Mouse (Mus musculus) cerebellum, adult 2 months (tissue): ENCODE measurements around the gene Mpv17l2. TPM values are rescaled to one million over a fixed set of nuclear protein-coding genes. Genes with fewer than 3 reads are reported as not detected.

ENCODE experiments used
- DNase-seq, 2 experiments: peaks; one replicate each; pipeline ENCODE4 v3.0.0; 2021
- H3K27ac ChIP-seq: fragments of 200-500 bp; 2 replicates; pipeline ENCODE4 v1.5.1; 2012; ENCODE audit warnings: low read length, control low read depth, inconsistent platforms; ENCODE audit not compliant: insufficient read depth
- H3K27me3 ChIP-seq: fragments of 200-500 bp; 2 replicates; pipeline ENCODE4 v1.6.1; 2012; ENCODE audit warnings: inconsistent platforms, mild to moderate bottlenecking, low read length, moderate library complexity; ENCODE audit not compliant: control insufficient read depth, insufficient read depth
- H3K4me1 ChIP-seq: fragments of 200-500 bp; 2 replicates; pipeline ENCODE4 v1.6.1; 2011; ENCODE audit warnings: low read length; ENCODE audit not compliant: control insufficient read depth, insufficient read depth
- H3K4me3 ChIP-seq: fragments of 200-500 bp; replicated peaks from 2 replicates; pipeline ENCODE3; 2011; ENCODE audit warnings: mild to moderate bottlenecking, low read depth, low read length, control low read depth; ENCODE audit not compliant: insufficient read depth
- CTCF ChIP-seq: fragments of 200-500 bp; IDR thresholded peaks from 2 replicates; pipeline ENCODE4 v1.5.1; 2011; ENCODE audit warnings: low read depth, mild to moderate bottlenecking, control low read depth, low read length, moderate library complexity, borderline replicate concordance; ENCODE audit not compliant: insufficient read depth
- POLR2A ChIP-seq: fragments of 200-500 bp; IDR thresholded peaks from 2 replicates; pipeline ENCODE4 v1.6.1; 2011; ENCODE audit warnings: low read length, control low read depth, borderline replicate concordance; ENCODE audit not compliant: insufficient read depth
- WGBS: fragments of 180-500 bp; shearing (Covaris S2); methylation state at CpG from one replicate; pipeline ENCODE4 v1.1.7; 2018; 5-methylcytosine and 5-hydroxymethylcytosine counted together
- polyA plus RNA-seq: library from polyadenylated mRNA; depleted of rRNA; stranded (reverse); fragments of >200 nt; gene quantifications from 2 replicates; pipeline ENCODE4 v1.2.3, GENCODE M21; 2012; rRNA removed

The Mpv17l2 gene
- 81.1 and 83.4 TPM in 2 replicates for polyA plus RNA-seq

GRCm38 (mm10) chr8:70760775-70761406 is at the start of gene Mpv17l2:
Gene Mpv17l2 (minus strand): TSS chr8:70760946.
- DNase-seq = peak; percentile 96 to 99
- WGBS = under 1% methylated on average over 55 of the region's 55 CpGs
- Histone ChIP-seq H3K4me3 (peak within 1 kb of the TSS; percentile 60), H3K27me3 (no peaks in the 10 kb centered on the region), H3K27ac (peak within 1 kb of the TSS; percentile 67), H3K4me1 (peaks cover 34% of the 10 kb centered on the region)
- TF ChIP-seq CTCF (no peak), POLR2A (no peak; the same call in 1 of the 2 replicates)

- Histone ChIP-seq H3K27ac (no peak overlapping the region), H3K4me1 (0 out of 2 replicates have a peak, but pooled peaks cover 2% of the 10 kb centered on the region), H3K4me3 (no peak overlapping the region), H3K27me3 (peaks cover under 1% of the 10 kb centered on the region; the same call in 1 of the 2 replicates)
- WGBS = 77% methylated on average over 8 of the region's 8 CpGs
- DNase-seq = no peak
- TF ChIP-seq POLR2A (no peak), CTCF (no peak)
Observed at GRCm38 (mm10) chr8:70808955-70809701, 48.4 kb upstream of the Mpv17l2 start.

GRCm38 (mm10) chr8:70808239-70808638 is 47.5 kb upstream of the Mpv17l2 start, which contains the start of gene Il12rb1:
Gene Il12rb1 (plus strand): TSS chr8:70808449.
- no peak within 1 kb of the TSS for H3K4me3 ChIP-seq
- H3K27ac ChIP-seq = no peak within 1 kb of the TSS
- WGBS = 80% methylated on average over 5 of the region's 5 CpGs
- TF ChIP-seq CTCF (no peak), POLR2A (no peak)
- H3K27me3 ChIP-seq = peaks cover 2% of the 10 kb centered on the region; the same call in 1 of the 2 replicates
- DNase-seq = no peak
- H3K4me1 ChIP-seq = peaks cover 4% of the 10 kb centered on the region; the same call in 1 of the 2 replicates

DNA sequence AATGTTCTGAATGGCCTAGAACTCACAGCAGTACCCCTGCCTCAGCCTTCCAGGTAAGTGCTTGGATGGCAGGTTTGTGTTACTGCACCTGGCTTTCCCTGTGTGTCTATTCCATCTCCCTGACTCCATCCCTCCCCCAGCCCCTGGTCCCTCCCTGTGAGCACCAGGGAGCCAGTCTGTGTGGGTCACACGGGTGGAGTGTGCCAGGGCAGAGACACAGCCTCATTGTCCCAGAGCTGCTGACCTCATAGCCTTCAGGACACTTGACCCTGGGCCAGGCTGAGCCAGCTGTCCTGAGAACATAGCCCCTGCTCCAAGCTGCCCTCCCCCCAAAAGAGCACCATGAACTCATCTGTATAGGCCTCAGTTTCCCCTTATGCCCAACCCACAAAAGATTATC is 46.6 kb upstream of the Mpv17l2 start:
- peak overlapping the region; percentile 45; the same call in 1 of the 2 replicates for H3K27ac ChIP-seq
- TF ChIP-seq CTCF (no peak), POLR2A (no peak)
- peaks cover 2% of the 10 kb centered on the region; the same call in 1 of the 2 replicates for H3K27me3 ChIP-seq
- no peak for DNase-seq
- H3K4me3 ChIP-seq = no peak overlapping the region
- peaks cover 4% of the 10 kb centered on the region; the same call in 1 of the 2 replicates for H3K4me1 ChIP-seq
- 57% methylated on average over 1 of the region's 1 CpGs for WGBS

- Histone ChIP-seq H3K27me3 (peaks cover 2% of the 10 kb centered on the region; the same call in 1 of the 2 replicates), H3K4me3 (no peak overlapping the region), H3K27ac (peak overlapping the region; percentile 33; the same call in 1 of the 2 replicates), H3K4me1 (peaks cover 4% of the 10 kb centered on the region; the same call in 1 of the 2 replicates)
- WGBS = 95% methylated on average over 4 of the region's 4 CpGs
- no peak for TF ChIP-seq CTCF
- no peak for DNase-seq
Observed at GRCm38 (mm10) chr8:70806541-70806940, 45.8 kb upstream of the Mpv17l2 start.

GRCm38 (mm10) chr8:70804481-70805206 is 43.9 kb upstream of the Mpv17l2 start, which contains the start of gene Mast3:
Gene Mast3 (minus strand): TSS chr8:70805054.
- Histone ChIP-seq H3K27ac (peak within 1 kb of the TSS; percentile 19; the same call in 1 of the 2 replicates), H3K4me1 (peaks cover 4% of the 10 kb centered on the region; the same call in 1 of the 2 replicates), H3K4me3 (peak within 1 kb of the TSS; percentile 60), H3K27me3 (peaks cover 2% of the 10 kb centered on the region; the same call in 1 of the 2 replicates)
- peak; percentile 67 to 73 for DNase-seq
- TF ChIP-seq CTCF (no peak), POLR2A (no peak)
- WGBS = under 1% methylated on average over 45 of the region's 45 CpGs

DNA sequence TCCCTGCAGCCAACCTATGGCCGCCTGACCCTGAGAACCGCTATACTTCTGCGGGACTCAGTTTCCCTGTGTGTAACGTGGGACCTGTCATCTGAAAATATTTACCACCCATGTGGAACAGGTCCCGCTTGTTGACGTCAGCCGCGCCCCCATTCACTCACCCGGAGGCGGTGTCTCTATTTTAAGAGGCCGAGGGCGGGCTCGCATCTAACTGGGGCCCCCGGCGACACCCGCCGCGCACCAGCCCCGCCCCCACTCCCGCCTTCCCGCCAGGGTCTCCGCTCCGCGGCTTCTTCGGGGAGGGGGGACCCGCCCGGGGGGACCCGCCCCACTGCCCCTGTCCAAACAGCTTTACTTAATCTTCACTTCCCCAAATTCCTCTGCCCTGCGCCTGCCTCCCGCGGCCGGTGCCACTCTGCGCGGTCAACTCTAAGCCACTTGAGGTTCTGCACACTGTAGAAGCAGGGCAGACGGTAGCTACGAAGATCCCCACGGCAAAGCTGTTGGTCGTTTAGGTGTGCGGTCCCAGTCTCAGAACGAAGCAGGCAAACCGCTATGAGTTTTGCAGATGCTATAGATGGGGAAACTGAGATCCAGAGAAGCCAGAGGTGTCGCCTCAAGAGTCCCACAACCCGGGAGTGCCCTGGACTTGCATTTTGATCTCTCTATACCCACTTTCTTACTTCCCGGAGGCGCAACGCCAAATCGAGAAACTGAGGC is 43.2 kb upstream of the Mpv17l2 start:
- no peak for DNase-seq
- Histone ChIP-seq H3K4me1 (peaks cover 4% of the 10 kb centered on the region; the same call in 1 of the 2 replicates), H3K27me3 (peaks cover 2% of the 10 kb centered on the region; the same call in 1 of the 2 replicates), H3K27ac (peak overlapping the region; percentile 19; the same call in 1 of the 2 replicates), H3K4me3 (peak overlapping the region; percentile 60)
- 3% methylated on average over 47 of the region's 47 CpGs for WGBS
- TF ChIP-seq POLR2A (no peak), CTCF (no peak)
